Mouse (Mus musculus): ENCODE data around the gene Itih5. TPM values are rescaled to one million over a fixed set of nuclear protein-coding genes. Genes with fewer than 3 reads are reported as not detected.

Itih5 gene
- polyA plus RNA-seq, 1 experiment = 2.0 TPM

GRCm38 (mm10) chr2:10276194-10276593 lies 122.8 kb downstream of the Itih5 start:
- H3K4me3 ChIP-seq (ENCODE audit: control insufficient read depth, low read depth, low read length) = no peak overlapping the region
- no peak overlapping the region for H3K27ac ChIP-seq (ENCODE audit: control insufficient read depth, insufficient read depth, low read depth, low read length)

GRCm38 (mm10) chr2:10283686-10284085 lies 130.3 kb downstream of the Itih5 start:
- TF ChIP-seq POLR2A (IDR thresholded peaks at IDR 0.05; ENCODE audit: control insufficient read depth, low read depth, low read length) (no peak), CTCF (IDR thresholded peaks at IDR 0.05; ENCODE audit: control insufficient read depth, insufficient read depth, insufficient replicate concordance, low read depth, low read length) (no peak)
- Histone ChIP-seq H3K27me3 (ENCODE audit: control insufficient read depth, insufficient read depth, low read length) (no peaks in the 10 kb centered on the region), H3K36me3 (ENCODE audit: control insufficient read depth, insufficient read depth, low read length) (no peaks in the 10 kb centered on the region), H3K4me1 (ENCODE audit: control insufficient read depth, insufficient read depth, low read length) (no peaks in the 10 kb centered on the region; the same call in 1 of the 2 replicates), H3K27ac (ENCODE audit: control insufficient read depth, insufficient read depth, low read depth, low read length) (no peak overlapping the region), H3K4me3 (ENCODE audit: control insufficient read depth, low read depth, low read length) (no peak overlapping the region)

More at GRCm38 (mm10) chr2:10276194-10276593, 122.8 kb downstream of the Itih5 start:
- TF ChIP-seq POLR2A (IDR thresholded peaks at IDR 0.05; ENCODE audit: control insufficient read depth, low read depth, low read length) = no peak
- TF ChIP-seq CTCF (IDR thresholded peaks at IDR 0.05; ENCODE audit: control insufficient read depth, insufficient read depth, insufficient replicate concordance, low read depth, low read length) = no peak
- Histone ChIP-seq H3K36me3 (ENCODE audit: control insufficient read depth, insufficient read depth, low read length) (no peaks in the 10 kb centered on the region), H3K27me3 (ENCODE audit: control insufficient read depth, insufficient read depth, low read length) (no peaks in the 10 kb centered on the region), H3K4me1 (ENCODE audit: control insufficient read depth, insufficient read depth, low read length) (no peaks in the 10 kb centered on the region; the same call in 1 of the 2 replicates)

- H3K27me3 ChIP-seq (ENCODE audit: control insufficient read depth, insufficient read depth, low read length) = no peaks in the 10 kb centered on the region
- H3K4me3 ChIP-seq (ENCODE audit: control insufficient read depth, low read depth, low read length) = no peak overlapping the region
- H3K36me3 ChIP-seq (ENCODE audit: control insufficient read depth, insufficient read depth, low read length) = no peaks in the 10 kb centered on the region
- TF ChIP-seq CTCF (IDR thresholded peaks at IDR 0.05; ENCODE audit: control insufficient read depth, insufficient read depth, insufficient replicate concordance, low read depth, low read length) (peak; percentile 30; the same call in 1 of the 2 replicates), POLR2A (IDR thresholded peaks at IDR 0.05; ENCODE audit: control insufficient read depth, low read depth, low read length) (no peak)
- H3K27ac ChIP-seq (ENCODE audit: control insufficient read depth, insufficient read depth, low read depth, low read length) = no peak overlapping the region
- no peaks in the 10 kb centered on the region; the same call in 1 of the 2 replicates for H3K4me1 ChIP-seq (ENCODE audit: control insufficient read depth, insufficient read depth, low read length)
Observed at GRCm38 (mm10) chr2:10284636-10285270, 131.4 kb downstream of the Itih5 start.

DNA sequence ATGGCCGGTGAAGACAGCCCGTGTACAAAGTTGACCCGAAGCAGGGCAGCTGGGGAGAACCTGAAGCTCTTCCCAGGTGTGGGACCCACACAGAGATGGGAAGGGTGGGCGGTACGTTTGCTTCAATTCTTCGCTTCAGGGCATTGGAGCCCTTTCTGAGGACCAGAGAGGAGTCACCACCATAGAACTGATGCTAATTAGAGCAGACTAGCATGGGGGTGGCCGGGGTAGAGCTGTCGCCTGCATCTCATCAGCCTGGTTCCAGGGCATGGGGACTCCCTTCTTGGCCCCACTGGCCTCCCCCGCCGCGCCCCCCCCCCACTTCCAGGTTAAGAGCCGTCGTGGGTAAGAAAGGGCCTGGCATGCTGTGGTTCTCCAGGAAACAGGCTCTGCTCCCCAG lies 132.6 kb downstream of the Itih5 start:
- no peaks in the 10 kb centered on the region; the same call in 1 of the 2 replicates for H3K4me1 ChIP-seq (ENCODE audit: control insufficient read depth, insufficient read depth, low read length)
- H3K36me3 ChIP-seq (ENCODE audit: control insufficient read depth, insufficient read depth, low read length) = no peaks in the 10 kb centered on the region
- no peak overlapping the region for H3K4me3 ChIP-seq (ENCODE audit: control insufficient read depth, low read depth, low read length)
- TF ChIP-seq POLR2A (IDR thresholded peaks at IDR 0.05; ENCODE audit: control insufficient read depth, low read depth, low read length) (no peak), CTCF (IDR thresholded peaks at IDR 0.05; ENCODE audit: control insufficient read depth, insufficient read depth, insufficient replicate concordance, low read depth, low read length) (no peak)
- H3K27me3 ChIP-seq (ENCODE audit: control insufficient read depth, insufficient read depth, low read length) = no peaks in the 10 kb centered on the region
- H3K27ac ChIP-seq (ENCODE audit: control insufficient read depth, insufficient read depth, low read depth, low read length) = no peak overlapping the region

DNA sequence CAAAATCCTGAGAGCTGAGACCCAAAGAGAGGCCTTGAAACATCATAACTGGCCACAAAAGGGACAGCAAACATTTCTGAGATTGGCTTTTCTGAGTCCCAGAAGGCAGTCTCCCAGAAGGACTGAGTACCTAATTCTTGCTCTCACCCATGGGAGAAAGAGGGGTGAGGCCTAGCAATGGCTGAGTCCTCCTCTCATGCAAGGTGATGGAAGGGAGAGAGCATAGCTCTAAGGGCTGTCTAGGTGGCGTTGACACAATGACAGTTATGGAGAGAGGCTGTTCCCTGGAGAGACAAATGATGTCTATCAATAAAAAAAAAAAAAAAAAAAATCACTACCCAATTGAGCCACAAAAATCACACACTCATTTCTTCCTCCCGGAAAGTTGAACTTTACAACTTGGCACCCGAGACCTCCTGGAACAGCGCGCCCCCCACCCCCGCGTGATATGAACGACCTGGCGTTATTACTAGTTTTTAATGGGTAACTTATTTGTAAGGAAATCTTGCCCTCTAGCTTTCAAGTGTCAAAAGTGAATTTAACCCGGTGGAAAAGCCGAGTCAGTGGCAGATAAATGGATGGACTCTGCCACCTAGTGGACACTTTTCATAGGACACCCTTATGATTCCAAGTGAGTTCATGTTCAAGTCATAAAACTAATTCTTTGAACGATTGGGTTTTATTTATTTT lies 134.9 kb downstream of the Itih5 start:
- TF ChIP-seq CTCF (IDR thresholded peaks at IDR 0.05; ENCODE audit: control insufficient read depth, insufficient read depth, insufficient replicate concordance, low read depth, low read length) = peak; percentile 38; the same call in 1 of the 2 replicates
- no peak for TF ChIP-seq POLR2A (IDR thresholded peaks at IDR 0.05; ENCODE audit: control insufficient read depth, low read depth, low read length)
- Histone ChIP-seq H3K4me1 (ENCODE audit: control insufficient read depth, insufficient read depth, low read length) (no peaks in the 10 kb centered on the region; the same call in 1 of the 2 replicates), H3K36me3 (ENCODE audit: control insufficient read depth, insufficient read depth, low read length) (no peaks in the 10 kb centered on the region), H3K27me3 (ENCODE audit: control insufficient read depth, insufficient read depth, low read length) (no peaks in the 10 kb centered on the region), H3K4me3 (ENCODE audit: control insufficient read depth, low read depth, low read length) (no peak overlapping the region), H3K27ac (ENCODE audit: control insufficient read depth, insufficient read depth, low read depth, low read length) (no peak overlapping the region)

DNA sequence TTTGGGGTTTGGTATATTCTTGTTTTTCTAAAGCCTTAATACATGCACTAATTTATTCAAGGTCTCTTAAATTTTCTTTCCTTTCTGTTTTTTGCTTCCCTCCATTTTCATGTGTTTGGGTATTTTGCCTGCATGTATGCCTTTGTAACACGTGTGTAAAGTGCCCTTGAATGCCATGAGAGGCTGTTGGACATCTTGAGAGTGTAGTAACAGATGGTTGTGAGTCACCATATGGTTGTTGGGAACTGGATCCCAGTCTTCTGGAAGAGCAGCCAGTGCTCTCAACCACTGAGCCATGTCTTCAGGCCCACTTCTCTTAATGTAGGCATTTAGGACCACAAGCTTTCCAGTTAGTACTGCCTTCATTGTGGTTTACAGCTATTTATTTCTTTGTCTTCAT lies 135.5 kb downstream of the Itih5 start:
- Histone ChIP-seq H3K27me3 (ENCODE audit: control insufficient read depth, insufficient read depth, low read length) (no peaks in the 10 kb centered on the region), H3K4me3 (ENCODE audit: control insufficient read depth, low read depth, low read length) (no peak overlapping the region), H3K27ac (ENCODE audit: control insufficient read depth, insufficient read depth, low read depth, low read length) (no peak overlapping the region), H3K36me3 (ENCODE audit: control insufficient read depth, insufficient read depth, low read length) (no peaks in the 10 kb centered on the region), H3K4me1 (ENCODE audit: control insufficient read depth, insufficient read depth, low read length) (no peaks in the 10 kb centered on the region)
- TF ChIP-seq POLR2A (IDR thresholded peaks at IDR 0.05; ENCODE audit: control insufficient read depth, low read depth, low read length) (no peak), CTCF (IDR thresholded peaks at IDR 0.05; ENCODE audit: control insufficient read depth, insufficient read depth, insufficient replicate concordance, low read depth, low read length) (no peak)

- no peak overlapping the region for H3K4me3 ChIP-seq (ENCODE audit: control insufficient read depth, low read depth, low read length)
- no peaks in the 10 kb centered on the region for H3K36me3 ChIP-seq (ENCODE audit: control insufficient read depth, insufficient read depth, low read length)
- no peak for TF ChIP-seq CTCF (IDR thresholded peaks at IDR 0.05; ENCODE audit: control insufficient read depth, insufficient read depth, insufficient replicate concordance, low read depth, low read length)
- H3K27me3 ChIP-seq (ENCODE audit: control insufficient read depth, insufficient read depth, low read length) = no peaks in the 10 kb centered on the region
- no peaks in the 10 kb centered on the region for H3K4me1 ChIP-seq (ENCODE audit: control insufficient read depth, insufficient read depth, low read length)
- no peak overlapping the region for H3K27ac ChIP-seq (ENCODE audit: control insufficient read depth, insufficient read depth, low read depth, low read length)
Observed at GRCm38 (mm10) chr2:10290115-10290514, 136.7 kb downstream of the Itih5 start.

Measured in testis, adult 2 months (tissue).